Mouse (Mus musculus): ENCODE results near the gene Lzts2. TPM values are rescaled to one million over a fixed set of nuclear protein-coding genes. Genes with fewer than 3 reads are reported as not detected.

Lzts2 gene
- polyA plus RNA-seq, 1 experiment from 2014 or later, result 34.7 TPM

GRCm38 (mm10) chr19:45044389-45044927 is 30.2 kb downstream of the Lzts2 start:
- Histone ChIP-seq H3K4me3 (ENCODE audit: low read length) (no peak overlapping the region), H3K27me3 (replicated peaks; ENCODE audit: control insufficient read depth, insufficient read depth, low read length) (peaks cover 12% of the 10 kb centered on the region; the same call in 1 of the 2 replicates), H3K4me2 (ENCODE audit: low read depth, low read length) (no peak overlapping the region), H3K36me3 (ENCODE audit: control insufficient read depth, insufficient read depth, low read length) (no peaks in the 10 kb centered on the region), H3K4me1 (ENCODE audit: control insufficient read depth, insufficient read depth, low read length) (peaks cover 18% of the 10 kb centered on the region), H3K9ac (ENCODE audit: low read depth, low read length) (no peak overlapping the region), H3K9me3 (ENCODE audit: control insufficient read depth, low read length) (no peaks in the 10 kb centered on the region), H3K27ac (ENCODE audit: low read length) (no peak overlapping the region)
- 73% methylated on average over 11 of the region's 11 CpGs for WGBS
- ATAC-seq, result no peak

- Histone ChIP-seq H3K4me2 (ENCODE audit: low read depth, low read length) (no peak overlapping the region), H3K9me3 (ENCODE audit: control insufficient read depth, low read length) (no peaks in the 10 kb centered on the region), H3K27me3 (replicated peaks; ENCODE audit: control insufficient read depth, insufficient read depth, low read length) (0 out of 2 replicates have a peak, but pooled peaks cover 5% of the 10 kb centered on the region), H3K36me3 (ENCODE audit: control insufficient read depth, insufficient read depth, low read length) (no peaks in the 10 kb centered on the region), H3K9ac (ENCODE audit: low read depth, low read length) (no peak overlapping the region), H3K4me3 (ENCODE audit: low read length) (no peak overlapping the region), H3K27ac (ENCODE audit: low read length) (no peak overlapping the region), H3K4me1 (ENCODE audit: control insufficient read depth, insufficient read depth, low read length) (peaks cover 18% of the 10 kb centered on the region)
- ATAC-seq, result no peak
- 53% methylated on average over 15 of the region's 15 CpGs for WGBS
These were observed 31.0 kb downstream of the Lzts2 start for GRCm38 (mm10) chr19:45045236-45045635.

- Histone ChIP-seq H3K27ac (ENCODE audit: low read length) (no peak within 1 kb of the TSS), H3K9ac (ENCODE audit: low read depth, low read length) (peak within 1 kb of the TSS; percentile 73), H3K36me3 (ENCODE audit: control insufficient read depth, insufficient read depth, low read length) (no peaks in the 10 kb centered on the region), H3K9me3 (ENCODE audit: control insufficient read depth, low read length) (no peaks in the 10 kb centered on the region), H3K4me2 (ENCODE audit: low read depth, low read length) (peak within 1 kb of the TSS; percentile 91), H3K4me3 (ENCODE audit: low read length) (peak within 1 kb of the TSS; percentile 52), H3K27me3 (replicated peaks; ENCODE audit: control insufficient read depth, insufficient read depth, low read length) (0 out of 2 replicates have a peak, but pooled peaks cover under 1% of the 10 kb centered on the region), H3K4me1 (ENCODE audit: control insufficient read depth, insufficient read depth, low read length) (peaks cover 18% of the 10 kb centered on the region)
- ATAC-seq, result no peak
- 81% methylated on average over 5 of the region's 5 CpGs for WGBS
These were observed 31.4 kb downstream of the Lzts2 start, which contains the start of gene Pdzd7 for GRCm38 (mm10) chr19:45045651-45046050. Pdzd7 (minus strand) TSS chr19:45045717.

GRCm38 (mm10) chr19:45046523-45047321 is 32.5 kb downstream of the Lzts2 start:
- ATAC-seq, result peak; percentile 73
- Histone ChIP-seq H3K4me3 (ENCODE audit: low read length) (peak overlapping the region; percentile 52), H3K9ac (ENCODE audit: low read depth, low read length) (peak overlapping the region; percentile 73), H3K4me1 (ENCODE audit: control insufficient read depth, insufficient read depth, low read length) (peaks cover 18% of the 10 kb centered on the region), H3K9me3 (ENCODE audit: control insufficient read depth, low read length) (no peaks in the 10 kb centered on the region), H3K27ac (ENCODE audit: low read length) (peak overlapping the region; percentile 92), H3K4me2 (ENCODE audit: low read depth, low read length) (peak overlapping the region; percentile 91), H3K36me3 (ENCODE audit: control insufficient read depth, insufficient read depth, low read length) (no peaks in the 10 kb centered on the region), H3K27me3 (replicated peaks; ENCODE audit: control insufficient read depth, insufficient read depth, low read length) (no peaks in the 10 kb centered on the region)
- WGBS, result 1% methylated on average over 34 of the region's 34 CpGs

GRCm38 (mm10) chr19:45047417-45047934 is 33.3 kb downstream of the Lzts2 start, which contains the start of gene Sfxn3:
Sfxn3 (plus strand) TSS chr19:45047503.
- no peaks in the 10 kb centered on the region for H3K27me3 ChIP-seq (replicated peaks; ENCODE audit: control insufficient read depth, insufficient read depth, low read length)
- ATAC-seq, result peak; percentile 83
- H3K36me3 ChIP-seq (ENCODE audit: control insufficient read depth, insufficient read depth, low read length), result no peaks in the 10 kb centered on the region
- no peaks in the 10 kb centered on the region for H3K9me3 ChIP-seq (ENCODE audit: control insufficient read depth, low read length)
- peak within 1 kb of the TSS; percentile 73 for H3K9ac ChIP-seq (ENCODE audit: low read depth, low read length)
- under 1% methylated on average over 25 of the region's 26 CpGs for WGBS
- H3K27ac ChIP-seq (ENCODE audit: low read length), result peak within 1 kb of the TSS; percentile 92
- peak within 1 kb of the TSS; percentile 52 for H3K4me3 ChIP-seq (ENCODE audit: low read length)
- peaks cover 18% of the 10 kb centered on the region for H3K4me1 ChIP-seq (ENCODE audit: control insufficient read depth, insufficient read depth, low read length)
- peak within 1 kb of the TSS; percentile 91 for H3K4me2 ChIP-seq (ENCODE audit: low read depth, low read length)

- peak; percentile 58 for ATAC-seq
- WGBS, result 21% methylated on average over 11 of the region's 11 CpGs
- H3K27ac ChIP-seq (ENCODE audit: low read length), result peak overlapping the region; percentile 92
These were observed 33.9 kb downstream of the Lzts2 start for GRCm38 (mm10) chr19:45047935-45048643.

GRCm38 (mm10) chr19:45048644-45049365 is 34.6 kb downstream of the Lzts2 start:
- peak overlapping the region; percentile 92 for H3K27ac ChIP-seq (ENCODE audit: low read length)
- H3K9me3 ChIP-seq (ENCODE audit: control insufficient read depth, low read length), result no peaks in the 10 kb centered on the region
- no peak for ATAC-seq
- H3K4me3 ChIP-seq (ENCODE audit: low read length), result peak overlapping the region; percentile 52
- H3K4me1 ChIP-seq (ENCODE audit: control insufficient read depth, insufficient read depth, low read length), result peaks cover 16% of the 10 kb centered on the region
- peak overlapping the region; percentile 91 for H3K4me2 ChIP-seq (ENCODE audit: low read depth, low read length)
- peak overlapping the region; percentile 73; the same call in 1 of the 2 replicates for H3K9ac ChIP-seq (ENCODE audit: low read depth, low read length)
- WGBS, result 70% methylated on average over 12 of the region's 12 CpGs
- no peaks in the 10 kb centered on the region for H3K36me3 ChIP-seq (ENCODE audit: control insufficient read depth, insufficient read depth, low read length)
- H3K27me3 ChIP-seq (replicated peaks; ENCODE audit: control insufficient read depth, insufficient read depth, low read length), result no peaks in the 10 kb centered on the region

More at GRCm38 (mm10) chr19:45047935-45048643, 33.9 kb downstream of the Lzts2 start:
- Histone ChIP-seq H3K4me2 (ENCODE audit: low read depth, low read length) (peak overlapping the region; percentile 91), H3K4me3 (ENCODE audit: low read length) (peak overlapping the region; percentile 52), H3K4me1 (ENCODE audit: control insufficient read depth, insufficient read depth, low read length) (peaks cover 18% of the 10 kb centered on the region), H3K9ac (ENCODE audit: low read depth, low read length) (peak overlapping the region; percentile 73), H3K27me3 (replicated peaks; ENCODE audit: control insufficient read depth, insufficient read depth, low read length) (no peaks in the 10 kb centered on the region), H3K36me3 (ENCODE audit: control insufficient read depth, insufficient read depth, low read length) (no peaks in the 10 kb centered on the region), H3K9me3 (ENCODE audit: control insufficient read depth, low read length) (no peaks in the 10 kb centered on the region)

- Histone ChIP-seq H3K9ac (ENCODE audit: low read depth, low read length) (peak overlapping the region; percentile 23; the same call in 1 of the 2 replicates), H3K36me3 (ENCODE audit: control insufficient read depth, insufficient read depth, low read length) (no peaks in the 10 kb centered on the region), H3K4me1 (ENCODE audit: control insufficient read depth, insufficient read depth, low read length) (peaks cover 16% of the 10 kb centered on the region), H3K4me2 (ENCODE audit: low read depth, low read length) (no peak overlapping the region), H3K9me3 (ENCODE audit: control insufficient read depth, low read length) (no peaks in the 10 kb centered on the region), H3K27me3 (replicated peaks; ENCODE audit: control insufficient read depth, insufficient read depth, low read length) (no peaks in the 10 kb centered on the region), H3K4me3 (ENCODE audit: low read length) (no peak overlapping the region), H3K27ac (ENCODE audit: low read length) (no peak overlapping the region)
- ATAC-seq, result no peak
- 79% methylated on average over 9 of the region's 9 CpGs for WGBS
These were observed 35.3 kb downstream of the Lzts2 start for GRCm38 (mm10) chr19:45049523-45049922.

Data from intestine, embryonic 16.5 days (tissue).